Mouse (Mus musculus) CH12.LX (cell line): ENCODE measurements around the gene Plekhg3. TPM values are rescaled to one million over a fixed set of nuclear protein-coding genes. Genes with fewer than 3 reads are reported as not detected.

ENCODE experiments used
- DNase-seq: peaks from one replicate; pipeline ENCODE4 v3.0.0-alpha.2; 2013; ENCODE audit errors: extremely low read depth
- H3K27ac ChIP-seq: 2 replicates; pipeline ENCODE4 v1.5.1; 2012; ENCODE audit warnings: low read depth, mild to moderate bottlenecking, control low read depth, moderate library complexity; ENCODE audit not compliant: insufficient read depth
- H3K27me3 ChIP-seq: replicated peaks from 2 replicates; pipeline ENCODE3; 2012; ENCODE audit warnings: inconsistent platforms
- H3K36me3 ChIP-seq, 2 experiments: replicated peaks in 1 of 2; 2 replicates each; pipeline versions ENCODE3 to v1.6.1; 2012; ENCODE audit warnings: inconsistent platforms in 1 of 2, low read length in 1 of 2, mild to moderate bottlenecking in 1 of 2, mixed read lengths in 1 of 2, moderate library complexity in 1 of 2; ENCODE audit not compliant: control insufficient read depth in 1 of 2, insufficient read depth in 1 of 2
- H3K4me1 ChIP-seq, 2 experiments: 2 replicates each; pipeline ENCODE4 v1.6.1; 2012; ENCODE audit warnings: inconsistent platforms in 1 of 2, moderate library complexity in 1 of 2; ENCODE audit not compliant: insufficient read depth in 2 of 2, control insufficient read depth in 1 of 2
- H3K4me2 ChIP-seq: 2 replicates; pipeline ENCODE4 v1.6.1; 2012; ENCODE audit warnings: low read depth, mild to moderate bottlenecking, control low read depth; ENCODE audit not compliant: poor library complexity, insufficient read depth, severe bottlenecking
- H3K4me3 ChIP-seq, 3 experiments: fragments of 150-350 bp in 1 of 3; sonication (generic) in 1 of 3; replicated peaks in 1 of 3; 2 replicates each; pipeline versions ENCODE3 to v1.5.1; 2011 to 2012; ENCODE audit warnings: low read depth in 2 of 3, low read length in 2 of 3, mild to moderate bottlenecking in 2 of 3, moderate library complexity in 2 of 3, control low read depth in 1 of 3, improper control_type of control experiment in 1 of 3, inconsistent platforms in 1 of 3, mixed read lengths in 1 of 3; ENCODE audit not compliant: poor library complexity in 1 of 3
- H3K79me2 ChIP-seq: replicated peaks from 2 replicates; pipeline ENCODE4 v1.6.1; 2012; ENCODE audit warnings: mild to moderate bottlenecking, moderate library complexity; ENCODE audit not compliant: control insufficient read depth, poor library complexity, insufficient read depth, severe bottlenecking; ENCODE audit errors: extremely low read depth
- H3K9ac ChIP-seq: 2 replicates; pipeline ENCODE4 v1.6.1; 2012; ENCODE audit warnings: low read depth, mild to moderate bottlenecking, control low read depth, moderate library complexity; ENCODE audit not compliant: insufficient read depth
- H3K9me3 ChIP-seq: replicated peaks from 2 replicates; pipeline ENCODE3; 2012; ENCODE audit warnings: low read length, inconsistent platforms, mixed read lengths
- BHLHE40 ChIP-seq: IDR thresholded peaks from 2 replicates; pipeline ENCODE4 v1.6.1; 2011; ENCODE audit warnings: mild to moderate bottlenecking, low read depth, low read length, improper control_type of control experiment
- CHD1 ChIP-seq: IDR thresholded peaks from 2 replicates; pipeline ENCODE4 v1.6.1; 2012; ENCODE audit warnings: low read depth, low read length, improper control_type of control experiment, inconsistent platforms
- CHD2 ChIP-seq: IDR thresholded peaks from 2 replicates; pipeline ENCODE4 v1.6.1; 2011; ENCODE audit warnings: low read length, improper control_type of control experiment
- E2F4 ChIP-seq: IDR thresholded peaks from 2 replicates; pipeline ENCODE4 v1.6.1; 2011; ENCODE audit warnings: low read depth, low read length, improper control_type of control experiment; ENCODE audit not compliant: insufficient replicate concordance
- ELF1 ChIP-seq: IDR thresholded peaks from 2 replicates; pipeline ENCODE4 v1.6.1; 2014; ENCODE audit warnings: low read depth, mild to moderate bottlenecking, inconsistent platforms, low read length, improper control_type of control experiment
- ETS1 ChIP-seq: conservative IDR thresholded peaks from 2 replicates; pipeline ENCODE4 v1.6.1; 2012; ENCODE audit warnings: low read depth, mild to moderate bottlenecking, inconsistent platforms, low read length, improper control_type of control experiment, moderate library complexity
- GABPA ChIP-seq: IDR thresholded peaks from 2 replicates; pipeline ENCODE4 v1.6.1; 2012; ENCODE audit warnings: low read depth, low read length, improper control_type of control experiment, inconsistent platforms; ENCODE audit not compliant: insufficient replicate concordance
- HCFC1 ChIP-seq: IDR thresholded peaks from 2 replicates; pipeline ENCODE4 v1.6.1; 2012; ENCODE audit warnings: low read depth, mild to moderate bottlenecking, inconsistent platforms, low read length, improper control_type of control experiment
- KAT2A ChIP-seq: IDR thresholded peaks from 2 replicates; pipeline ENCODE4 v1.6.1; 2012; ENCODE audit warnings: low read length, improper control_type of control experiment, inconsistent platforms; ENCODE audit not compliant: insufficient replicate concordance
- MAFK ChIP-seq: IDR thresholded peaks from 2 replicates; pipeline ENCODE4 v1.6.1; 2011; ENCODE audit warnings: low read length, improper control_type of control experiment; ENCODE audit not compliant: insufficient replicate concordance
- MAZ ChIP-seq: IDR thresholded peaks from 2 replicates; pipeline ENCODE4 v1.6.1; 2012; ENCODE audit warnings: low read depth, mild to moderate bottlenecking, inconsistent platforms, low read length, improper control_type of control experiment, moderate library complexity
- MYC ChIP-seq: IDR thresholded peaks from 2 replicates; pipeline ENCODE4 v1.6.1; 2011; ENCODE audit warnings: low read depth, mild to moderate bottlenecking, improper control_type of control experiment, low read length
- PAX5 ChIP-seq: IDR thresholded peaks from 2 replicates; pipeline ENCODE4 v1.6.1; 2012; ENCODE audit warnings: low read length, inconsistent platforms, mixed read lengths
- POLR2A ChIP-seq: IDR thresholded peaks from 2 replicates; pipeline ENCODE4 v1.6.1; 2011; ENCODE audit warnings: low read depth, mild to moderate bottlenecking, improper control_type of control experiment, low read length
- RAD21 ChIP-seq: IDR thresholded peaks from 2 replicates; pipeline ENCODE4 v1.6.1; 2011; ENCODE audit warnings: low read depth, mild to moderate bottlenecking, low read length, improper control_type of control experiment, moderate library complexity
- RCOR1 ChIP-seq: conservative IDR thresholded peaks from 2 replicates; pipeline ENCODE4 v1.6.1; 2012; ENCODE audit warnings: low read depth, mild to moderate bottlenecking, inconsistent platforms, low read length, improper control_type of control experiment
- SIN3A ChIP-seq: IDR thresholded peaks from 2 replicates; pipeline ENCODE4 v1.6.1; 2012; ENCODE audit warnings: low read length, improper control_type of control experiment, inconsistent platforms
- UBTF ChIP-seq: IDR thresholded peaks from 2 replicates; pipeline ENCODE4 v1.6.1; 2012; ENCODE audit warnings: low read depth, mild to moderate bottlenecking, inconsistent platforms, low read length, improper control_type of control experiment, moderate library complexity
- USF1 ChIP-seq: IDR thresholded peaks from 2 replicates; pipeline ENCODE4 v1.6.1; 2014; ENCODE audit warnings: low read depth, mild to moderate bottlenecking, inconsistent platforms, low read length, improper control_type of control experiment
- USF2 ChIP-seq: conservative IDR thresholded peaks from 2 replicates; pipeline ENCODE4 v1.6.1; 2011; ENCODE audit warnings: low read depth, low read length, improper control_type of control experiment
- ZKSCAN1 ChIP-seq: IDR thresholded peaks from 2 replicates; pipeline ENCODE4 v1.6.1; 2012; ENCODE audit warnings: low read depth, inconsistent platforms, low read length, improper control_type of control experiment, borderline replicate concordance
- ZMIZ1 ChIP-seq: IDR thresholded peaks from 2 replicates; pipeline ENCODE4 v1.6.1; 2012; ENCODE audit warnings: low read depth, mild to moderate bottlenecking, inconsistent platforms, low read length, improper control_type of control experiment
- dilution Hi-C: fragments of 300-500 bp; cut with MboI; formaldehyde crosslinking; loops from 2 replicates; pipeline ENCODE4 v1.14.3; 2020; ENCODE audit warnings: low sequenced_read_pairs; ENCODE audit not compliant: extremely low pct_unique_long_range_greater_than_20kb, extremely low pct_ligation_motif_present
- in situ Hi-C: fragments of 300-500 bp; cut with MboI; formaldehyde crosslinking; loops from 3 replicates; pipeline ENCODE4 v1.14.3; 2019; ENCODE audit warnings: low sequenced_read_pairs, low pct_ligation_motif_present, low pct_unique_long_range_greater_than_20kb, mixed read lengths
- polyA plus RNA-seq: library from polyadenylated mRNA; unstranded; fragments of >175 nt; gene quantifications from 2 replicates; pipeline ENCODE4 v1.2.1, GENCODE M21; 2012; ENCODE audit warnings: low read depth; ENCODE audit not compliant: insufficient read length
- total RNA-seq, 2 experiments: library from RNA; depleted of rRNA; stranded (reverse); fragments of 300-350 nt in 1 of 2; fragments of >200 nt in 1 of 2; gene quantifications; 2 replicates each; pipeline ENCODE4 v1.2.3; 2012 to 2014

The Plekhg3 gene
- total and polyA plus RNA-seq, 3 experiments: 0.04 to 6.1 (median 0.27) TPM

DNA sequence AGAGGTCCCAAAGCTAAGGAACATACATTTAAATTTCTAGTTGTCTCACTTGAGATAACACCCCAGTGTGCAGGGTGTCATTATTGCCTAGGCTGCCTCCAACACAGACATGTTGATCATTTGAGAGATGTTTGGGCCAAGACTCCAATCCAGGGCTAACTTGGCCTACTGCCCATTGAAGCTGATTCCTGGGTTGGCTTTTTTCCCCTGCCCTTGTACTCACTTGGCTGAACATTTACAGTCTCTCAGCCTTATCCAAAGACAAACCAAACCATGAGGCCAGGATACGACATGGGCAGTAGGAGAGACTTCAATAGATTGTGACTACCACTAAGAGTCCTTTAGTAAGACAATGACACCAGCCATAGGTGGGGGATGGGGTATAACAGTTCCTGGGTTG is 18.0 kb upstream of the Plekhg3 start:
- DNase-seq: no peak
- in situ Hi-C loops (no loop called here), dilution Hi-C loops (no loop called here)
- H3K4me3 ChIP-seq: no peak overlapping the region
- H3K36me3 ChIP-seq: no peaks in the 10 kb centered on the region
- H3K9me3 ChIP-seq: peaks cover 2% of the 10 kb centered on the region
- no peak overlapping the region for H3K9ac ChIP-seq
- H3K79me2 ChIP-seq: no peaks in the 10 kb centered on the region
- peaks cover 0 to under 1% of the 10 kb centered on the region in 2 experiments; a peak in 1 of 4 replicates for H3K4me1 ChIP-seq
- TF ChIP-seq MYC (no peak), RCOR1 (no peak), ELF1 (no peak), KAT2A (no peak), ZKSCAN1 (no peak), BHLHE40 (no peak)
- H3K27ac ChIP-seq: no peak overlapping the region
- H3K4me2 ChIP-seq: no peak overlapping the region
- no peaks in the 10 kb centered on the region for H3K27me3 ChIP-seq

DNA sequence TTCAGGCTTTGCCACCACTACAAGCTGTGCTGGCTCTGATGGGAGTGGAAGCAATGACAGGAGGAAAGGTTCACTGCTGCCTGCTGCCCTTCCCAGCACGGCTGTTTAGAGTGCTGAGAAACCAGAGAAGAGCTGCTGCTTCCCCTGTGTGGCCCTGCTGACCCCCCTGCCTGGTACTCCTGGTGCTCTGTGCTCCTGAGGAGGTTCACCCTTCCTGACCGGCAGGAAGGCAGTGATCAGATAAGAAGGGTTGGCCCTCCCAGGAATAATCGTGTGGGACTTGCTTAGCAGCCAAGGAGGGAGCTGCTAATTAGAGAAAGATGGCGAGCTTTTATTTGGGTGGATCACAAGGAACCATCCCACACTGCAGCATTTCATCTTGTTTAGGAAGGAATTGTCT is 15.8 kb upstream of the Plekhg3 start:
- Histone ChIP-seq H3K27me3 (no peaks in the 10 kb centered on the region), H3K27ac (no peak overlapping the region), H3K4me1 (peaks cover 0 to 2% of the 10 kb centered on the region in 2 experiments; a peak in 1 of 4 replicates), H3K9me3 (peaks cover 2% of the 10 kb centered on the region), H3K4me3 (no peak overlapping the region), H3K4me2 (no peak overlapping the region), H3K9ac (no peak overlapping the region), H3K36me3 (no peaks in the 10 kb centered on the region), H3K79me2 (no peaks in the 10 kb centered on the region)
- TF ChIP-seq RAD21 (no peak), USF2 (no peak), CHD1 (no peak), UBTF (no peak), SIN3A (no peak)
- in situ Hi-C loops (no loop called here), dilution Hi-C loops (no loop called here)
- DNase-seq: no peak

DNA sequence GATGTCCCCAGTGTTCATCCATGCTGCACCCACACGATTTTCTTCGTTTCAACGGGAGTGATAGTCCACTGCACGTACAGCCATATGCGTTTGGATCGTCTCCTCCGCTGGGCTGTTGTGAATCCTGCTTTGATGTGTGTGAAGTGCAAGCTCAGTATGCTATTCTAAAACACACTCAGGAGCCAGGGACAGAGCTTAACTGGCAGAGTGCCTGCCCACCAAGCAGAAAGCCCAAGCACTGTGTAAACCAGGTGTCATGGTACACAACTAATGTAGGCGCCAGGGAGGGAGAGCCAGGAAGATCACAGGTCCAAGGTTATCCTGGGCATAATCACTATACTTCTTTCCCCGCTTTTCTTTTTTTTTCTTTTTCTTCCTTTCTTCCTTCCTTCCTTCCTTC is 12.7 kb upstream of the Plekhg3 start:
- Histone ChIP-seq H3K36me3 (no peaks in the 10 kb centered on the region), H3K27ac (no peak overlapping the region), H3K79me2 (no peaks in the 10 kb centered on the region), H3K9me3 (peaks cover 7% of the 10 kb centered on the region), H3K9ac (no peak overlapping the region), H3K27me3 (no peaks in the 10 kb centered on the region), H3K4me1 (peaks cover 0 to 2% of the 10 kb centered on the region in 2 experiments; a peak in 1 of 4 replicates), H3K4me3 (no peak overlapping the region), H3K4me2 (no peak overlapping the region)
- TF ChIP-seq CHD1 (no peak), CHD2 (no peak), ELF1 (no peak), RAD21 (no peak), E2F4 (no peak), MAZ (no peak), ETS1 (no peak), ZMIZ1 (no peak), MAFK (no peak), RCOR1 (no peak), POLR2A (no peak), GABPA (no peak), KAT2A (no peak), HCFC1 (no peak), USF2 (no peak), PAX5 (no peak), USF1 (no peak)
- DNase-seq: no peak
- dilution Hi-C loops: no loop called here
- in situ Hi-C loops: no loop called here
